Comparison of ENCODE assay signal across 21 mouse cellular contexts in the genomic region with DNA sequence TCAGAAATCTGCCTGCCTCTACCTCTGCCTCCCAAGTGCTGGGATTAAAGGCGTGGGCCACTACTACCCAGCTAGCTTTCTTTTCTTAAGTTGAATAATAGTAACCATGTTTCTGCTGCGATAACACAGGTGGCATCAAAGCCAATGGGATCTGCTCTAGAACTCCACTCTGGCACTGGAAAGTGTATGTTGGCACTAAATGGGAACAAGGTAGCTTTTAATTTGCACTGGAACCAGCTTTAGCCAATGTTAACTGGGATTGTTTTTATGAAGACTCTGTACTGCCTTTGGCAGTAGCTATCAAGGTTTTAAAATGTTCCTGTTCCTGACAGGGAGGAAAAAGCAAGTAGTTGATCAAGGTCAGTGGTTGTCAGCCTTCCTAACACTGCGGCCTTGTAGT. TPM values are rescaled to one million over a fixed set of nuclear protein-coding genes. Genes with fewer than 3 reads are reported as not detected.
DNase-seq lines count a peak whose midpoint lies in the region; ATAC-seq lines count a peak whose summit lies in the region.
"Had no signal": no experiment of that assay in that cellular context is flagged by ENCODE, and none has a peak within 500 bp of the region (broad histone marks: within the 10 kb centered on the region; RNA-seq: fewer than 3 reads in every experiment).

No protein-coding gene starts in this region.

- no peak overlapping the region for H3K4me2 ChIP-seq in kidney, embryonic 15.5 days
- H3K4me2 ChIP-seq: embryonic facial prominence, embryonic 13.5 days; embryonic facial prominence, embryonic 15.5 days; forebrain, embryonic 13.5 days; forebrain, embryonic 15.5 days had no signal

- WGBS in kidney, embryonic 15.5 days, result 92% methylated on average over 3 of the region's 3 CpGs

- peaks cover 72% of the 10 kb centered on the region for H3K36me3 ChIP-seq in kidney, embryonic 15.5 days

- no peak for ATAC-seq in kidney, embryonic 15.5 days (replicated peaks; ENCODE audit: low FRiP score)
- ATAC-seq: forebrain, embryonic 13.5 days; forebrain, embryonic 15.5 days; forebrain, postnatal 0 days had no signal

- no peak overlapping the region for H3K9ac ChIP-seq in kidney, embryonic 15.5 days
- H3K9ac ChIP-seq: embryonic facial prominence, embryonic 13.5 days; embryonic facial prominence, embryonic 15.5 days; forebrain, embryonic 13.5 days; forebrain, embryonic 15.5 days; forebrain, postnatal 0 days had no signal

- no peak overlapping the region for H3K27ac ChIP-seq in kidney, embryonic 15.5 days
- H3K27ac ChIP-seq: embryonic facial prominence, embryonic 13.5 days; embryonic facial prominence, embryonic 15.5 days; forebrain, embryonic 13.5 days; forebrain, embryonic 15.5 days had no signal

- H3K4me3 ChIP-seq in kidney, embryonic 15.5 days (replicated peaks), result no peak overlapping the region
- H3K4me3 ChIP-seq: embryonic facial prominence, embryonic 13.5 days; embryonic facial prominence, embryonic 15.5 days; erythroblast, embryonic 14.5 days; forebrain, embryonic 13.5 days; forebrain, embryonic 15.5 days had no signal

- peak; percentile 24 for DNase-seq in kidney, adult 9 months
- peak; percentile 88 for DNase-seq in fat pad, adult 2 months (ENCODE audit: extremely low read depth, low read depth, low spot score)
- DNase-seq in gonadal fat pad, adult 2 months (ENCODE audit: low read depth), result peak; percentile 78
- DNase-seq in right cerebral cortex, adult 18-20 months, result no peak
- DNase-seq: adrenal gland, adult 2 months; adrenal gland, postnatal 10 days; adrenal gland, postnatal 25 days; cerebellum, adult 11 months; cerebellum, adult 18-20 months; cerebellum, adult 8-10 months; cerebellum, adult 9-11 months; cerebellum, postnatal 14 days; cerebellum, postnatal 36 days; embryo, embryonic 11 days; forebrain, postnatal 0 days had no signal

- no peaks in the 10 kb centered on the region for H3K4me1 ChIP-seq in kidney, embryonic 15.5 days
- H3K4me1 ChIP-seq: embryonic facial prominence, embryonic 13.5 days; embryonic facial prominence, embryonic 15.5 days; forebrain, embryonic 13.5 days; forebrain, embryonic 15.5 days had no signal

- no peaks in the 10 kb centered on the region for H3K27me3 ChIP-seq in kidney, embryonic 15.5 days
- H3K27me3 ChIP-seq: embryonic facial prominence, embryonic 13.5 days; embryonic facial prominence, embryonic 15.5 days; forebrain, embryonic 13.5 days; forebrain, embryonic 15.5 days had no signal

- no peaks in the 10 kb centered on the region for H3K9me3 ChIP-seq in kidney, embryonic 15.5 days (replicated peaks)
- H3K9me3 ChIP-seq: embryonic facial prominence, embryonic 13.5 days; embryonic facial prominence, embryonic 15.5 days; forebrain, embryonic 13.5 days; forebrain, embryonic 15.5 days had no signal

RNA-seq across cellular contexts. Expression of a gene that starts 13.4 kb away (rescaled TPM):
- polyA plus RNA-seq in kidney, embryonic 15.5 days (2015; fragmentation: Nextera tagmentation; extraction: Ambion mirVana), result 77.2 and 77.4 TPM in 2 replicates
- polyA plus RNA-seq in gonadal fat pad, adult 2 months (2012; rRNA removed), result 32.7 and 35.9 TPM in 2 replicates

RNA-seq across cellular contexts. Expression of a gene that starts 23.9 kb away (rescaled TPM):
- polyA plus RNA-seq in kidney, embryonic 15.5 days (2015; fragmentation: Nextera tagmentation; extraction: Ambion mirVana), result 44.8 and 45.6 TPM in 2 replicates
- polyA plus RNA-seq in gonadal fat pad, adult 2 months (2012; rRNA removed), result 45.1 and 46.0 TPM in 2 replicates

RNA-seq across cellular contexts. Expression of a gene that starts 45.0 kb away (rescaled TPM):
- polyA plus RNA-seq in kidney, embryonic 15.5 days (2015; fragmentation: Nextera tagmentation; extraction: Ambion mirVana), result 205 and 219 TPM in 2 replicates
- 119 and 123 TPM in 2 replicates for polyA plus RNA-seq in gonadal fat pad, adult 2 months (2012; rRNA removed)

RNA-seq across cellular contexts. Expression of a gene that starts 45.1 kb away (rescaled TPM):
- 90.2 and 95.5 TPM in 2 replicates for polyA plus RNA-seq in kidney, embryonic 15.5 days (2015; fragmentation: Nextera tagmentation; extraction: Ambion mirVana)
- 9.0 and 10.0 TPM in 2 replicates for polyA plus RNA-seq in gonadal fat pad, adult 2 months (2012; rRNA removed)

RNA-seq across cellular contexts. Expression of a gene that starts 58.7 kb away (rescaled TPM):
- polyA plus RNA-seq in kidney, embryonic 15.5 days (2015; fragmentation: Nextera tagmentation; extraction: Ambion mirVana), result 78.5 and 83.8 TPM in 2 replicates
- polyA plus RNA-seq in gonadal fat pad, adult 2 months (2012; rRNA removed), result 117 and 139 TPM in 2 replicates
